Mouse (Mus musculus) heart, postnatal 0 days (tissue): Measurements from ENCODE around the gene Bmpr2. TPM values are rescaled to one million over a fixed set of nuclear protein-coding genes. Genes with fewer than 3 reads are reported as not detected.

Experiments used
- ATAC-seq: fragments of 200-750 bp; cut with Nextera tagmentation; 2 replicates; pipeline ENCODE4 v1.8.0; 2017; ENCODE audit warnings: low read depth, moderate number of reproducible peaks, moderate library complexity; ENCODE audit not compliant: insufficient read depth
- DNase-seq: peaks from one replicate; pipeline ENCODE4 v3.0.0-alpha.2; 2016; ENCODE audit warnings: low spot score
- H3K27ac ChIP-seq: fragments of 300-500 bp; sonication (generic); 2 replicates; pipeline ENCODE4 v1.5.1; 2014; ENCODE audit warnings: low read depth, mild to moderate bottlenecking
- H3K27me3 ChIP-seq: fragments of 300-500 bp; sonication (generic); 2 replicates; pipeline ENCODE4 v1.6.1; 2014; ENCODE audit warnings: low read length, mixed read lengths; ENCODE audit not compliant: control insufficient read depth, insufficient read depth
- H3K36me3 ChIP-seq: fragments of 300-500 bp; sonication (generic); replicated peaks from 2 replicates; pipeline ENCODE4 v1.6.1; 2014; ENCODE audit warnings: low read length, mixed read lengths; ENCODE audit not compliant: control insufficient read depth, insufficient read depth
- H3K4me1 ChIP-seq: fragments of 300-500 bp; sonication (generic); 2 replicates; pipeline ENCODE4 v1.6.1; 2014; ENCODE audit warnings: antibody characterized with exemption; ENCODE audit not compliant: control insufficient read depth, insufficient read depth
- H3K4me2 ChIP-seq: fragments of 300-500 bp; sonication (generic); 2 replicates; pipeline ENCODE4 v1.6.1; 2014; ENCODE audit warnings: low read depth, mild to moderate bottlenecking, low read length, moderate library complexity
- H3K4me3 ChIP-seq: fragments of 300-500 bp; sonication (generic); 2 replicates; pipeline ENCODE4 v1.5.1; 2014; ENCODE audit warnings: low read depth, low read length
- H3K9ac ChIP-seq: fragments of 300-500 bp; sonication (generic); replicated peaks from 2 replicates; pipeline ENCODE4 v1.6.1; 2014; ENCODE audit warnings: low read depth, low read length, mixed read lengths
- H3K9me3 ChIP-seq: fragments of 300-500 bp; sonication (generic); replicated peaks from 2 replicates; pipeline ENCODE4 v1.6.1; 2016; ENCODE audit warnings: low read length; ENCODE audit not compliant: control insufficient read depth
- CTCF ChIP-seq: IDR thresholded peaks from 2 replicates; pipeline ENCODE4 v1.5.1; 2016; ENCODE audit warnings: antibody characterized with exemption, control low read depth, low read depth
- EP300 ChIP-seq: IDR thresholded peaks from 2 replicates; pipeline ENCODE4 v1.6.1; 2016; ENCODE audit warnings: antibody characterized with exemption, low read depth
- WGBS: fragments of 180-500 bp; shearing (Covaris S2); extraction: QIAGEN DNeasy Blood & Tissue Kit; methylation state at CpG from one replicate; pipeline ENCODE4 v1.1.7; 2014; 5-methylcytosine and 5-hydroxymethylcytosine counted together
- polyA plus RNA-seq: library from polyadenylated mRNA; unstranded; fragments of >200 nt; fragmentation: Nextera tagmentation; extraction: Ambion mirVana; gene quantifications from 2 replicates; pipeline ENCODE4 v1.2.1, GENCODE M21; 2015
- total RNA-seq: library from RNA; depleted of rRNA; stranded (reverse); fragments of >200 nt; gene quantifications from 2 replicates; pipeline ENCODE4 v1.2.3, GENCODE M21; 2014; ENCODE audit warnings: low replicate concordance

Gene Bmpr2
- total and polyA plus RNA-seq, 2 experiments from 2014 or later = 6.1 to 30.5 TPM

GRCm38 (mm10) chr1:59797865-59798264 lies 34.7 kb downstream of the Bmpr2 start:
- ATAC-seq = no peak
- Histone ChIP-seq H3K4me3 (no peak overlapping the region), H3K4me1 (no peaks in the 10 kb centered on the region), H3K4me2 (peak overlapping the region; percentile 12; the same call in 1 of the 2 replicates), H3K27ac (peak overlapping the region; percentile 59; the same call in 1 of the 2 replicates), H3K9me3 (no peaks in the 10 kb centered on the region), H3K27me3 (no peaks in the 10 kb centered on the region), H3K36me3 (no peaks in the 10 kb centered on the region), H3K9ac (no peak overlapping the region)
- DNase-seq = no peak
- WGBS = 65% methylated on average over 2 of the region's 2 CpGs
- TF ChIP-seq CTCF = no peak
- TF ChIP-seq EP300 = no peak; the same call in 1 of the 2 replicates

- Histone ChIP-seq H3K4me1 (peaks cover 9% of the 10 kb centered on the region; the same call in 1 of the 2 replicates), H3K27ac (peak overlapping the region; percentile 30; the same call in 1 of the 2 replicates), H3K36me3 (no peaks in the 10 kb centered on the region), H3K9ac (no peak overlapping the region), H3K4me2 (no peak overlapping the region), H3K27me3 (no peaks in the 10 kb centered on the region), H3K4me3 (no peak overlapping the region), H3K9me3 (no peaks in the 10 kb centered on the region)
- WGBS = 29% methylated on average over 2 of the region's 2 CpGs
- DNase-seq (no peak), ATAC-seq (no peak)
- TF ChIP-seq CTCF (no peak), EP300 (no peak)
These were observed 41.2 kb downstream of the Bmpr2 start for GRCm38 (mm10) chr1:59804363-59804762.

DNA sequence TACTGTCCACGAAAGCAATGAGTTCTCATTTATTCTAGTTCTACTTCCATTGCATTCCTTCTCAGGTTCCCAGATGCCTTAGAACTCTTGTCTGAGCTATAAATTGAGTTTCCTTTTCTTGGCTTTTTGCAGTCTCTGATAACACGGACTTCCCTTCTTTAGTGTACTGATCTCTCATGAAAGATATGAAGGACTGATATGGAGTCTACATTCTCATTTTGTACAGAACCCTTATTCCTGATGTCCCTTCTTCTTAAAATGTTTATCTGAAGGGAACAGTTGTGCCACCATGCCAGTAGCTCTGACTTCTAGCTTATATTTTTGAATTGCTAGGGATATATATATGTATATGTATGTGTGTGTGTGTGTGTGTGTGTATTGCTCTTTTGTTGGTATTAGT lies 46.7 kb downstream of the Bmpr2 start:
- Histone ChIP-seq H3K9me3 (no peaks in the 10 kb centered on the region), H3K9ac (no peak overlapping the region), H3K27ac (no peak overlapping the region), H3K4me2 (no peak overlapping the region), H3K36me3 (no peaks in the 10 kb centered on the region; the same call in 1 of the 2 replicates), H3K27me3 (no peaks in the 10 kb centered on the region), H3K4me3 (no peak overlapping the region), H3K4me1 (0 out of 2 replicates have a peak, but pooled peaks cover 5% of the 10 kb centered on the region)
- ATAC-seq = no peak
- WGBS = 61% methylated on average over 2 of the region's 2 CpGs
- DNase-seq = no peak
- TF ChIP-seq EP300 (no peak), CTCF (no peak)

GRCm38 (mm10) chr1:59812782-59813181 lies 49.6 kb downstream of the Bmpr2 start:
- Histone ChIP-seq H3K9me3 (no peaks in the 10 kb centered on the region), H3K4me1 (0 out of 2 replicates have a peak, but pooled peaks cover 5% of the 10 kb centered on the region), H3K36me3 (peaks cover 25% of the 10 kb centered on the region), H3K9ac (no peak overlapping the region), H3K4me3 (no peak overlapping the region), H3K27me3 (no peaks in the 10 kb centered on the region), H3K27ac (no peak overlapping the region), H3K4me2 (no peak overlapping the region)
- ATAC-seq = no peak
- TF ChIP-seq EP300 (no peak), CTCF (no peak)
- 82% methylated on average over 4 of the region's 4 CpGs for WGBS
- no peak for DNase-seq

GRCm38 (mm10) chr1:59825421-59825820 lies 62.2 kb downstream of the Bmpr2 start:
- Histone ChIP-seq H3K4me1 (peaks cover 7% of the 10 kb centered on the region), H3K9me3 (no peaks in the 10 kb centered on the region), H3K9ac (no peak overlapping the region), H3K4me2 (no peak overlapping the region), H3K4me3 (no peak overlapping the region), H3K27me3 (no peaks in the 10 kb centered on the region), H3K27ac (no peak overlapping the region), H3K36me3 (peaks cover 10% of the 10 kb centered on the region; the same call in 1 of the 2 replicates)
- DNase-seq (no peak), ATAC-seq (no peak)
- TF ChIP-seq CTCF = no peak
- no peak for TF ChIP-seq EP300

- Histone ChIP-seq H3K4me3 (no peak overlapping the region), H3K4me2 (no peak overlapping the region), H3K27ac (no peak overlapping the region), H3K9me3 (no peaks in the 10 kb centered on the region), H3K36me3 (peaks cover 10% of the 10 kb centered on the region; the same call in 1 of the 2 replicates), H3K4me1 (peaks cover 7% of the 10 kb centered on the region), H3K27me3 (no peaks in the 10 kb centered on the region), H3K9ac (no peak overlapping the region)
- 82% methylated on average over 8 of the region's 8 CpGs for WGBS
- DNase-seq (no peak), ATAC-seq (no peak)
- no peak for TF ChIP-seq CTCF
- TF ChIP-seq EP300 = no peak
These were observed 63.4 kb downstream of the Bmpr2 start for GRCm38 (mm10) chr1:59826583-59826982.
